Mouse (Mus musculus) liver, embryonic 16.5 days (tissue): ENCODE measurements around the gene Nek7. TPM values are rescaled to one million over a fixed set of nuclear protein-coding genes. Genes with fewer than 3 reads are reported as not detected.

Source experiments
- ATAC-seq: fragments of 200-750 bp; cut with Nextera tagmentation; 2 replicates; pipeline ENCODE4 v1.8.0; 2017; ENCODE audit warnings: low read depth, mild to moderate bottlenecking, moderate number of reproducible peaks, moderate library complexity
- H3K27ac ChIP-seq: fragments of 300-500 bp; sonication (generic); 2 replicates; pipeline ENCODE4 v1.5.1; 2014; ENCODE audit warnings: mild to moderate bottlenecking, low read length
- H3K27me3 ChIP-seq: fragments of 300-500 bp; sonication (generic); 2 replicates; pipeline ENCODE4 v1.6.1; 2014; ENCODE audit warnings: low read depth, low read length, mixed read lengths; ENCODE audit not compliant: control insufficient read depth, insufficient read depth
- H3K36me3 ChIP-seq: fragments of 300-500 bp; sonication (generic); 2 replicates; pipeline ENCODE4 v1.6.1; 2014; ENCODE audit warnings: mild to moderate bottlenecking; ENCODE audit not compliant: control insufficient read depth, insufficient read depth
- H3K4me1 ChIP-seq: fragments of 300-500 bp; sonication (generic); 2 replicates; pipeline ENCODE4 v1.6.1; 2014; ENCODE audit warnings: low read depth, low read length, mixed read lengths; ENCODE audit not compliant: control insufficient read depth
- H3K4me2 ChIP-seq: fragments of 300-500 bp; sonication (generic); 2 replicates; pipeline ENCODE4 v1.6.1; 2014; ENCODE audit warnings: low read depth, low read length, mixed read lengths
- H3K4me3 ChIP-seq: fragments of 300-500 bp; sonication (generic); 2 replicates; pipeline ENCODE4 v1.5.1; 2014; ENCODE audit warnings: low read depth, mild to moderate bottlenecking, low read length
- H3K9ac ChIP-seq: fragments of 300-500 bp; sonication (generic); 2 replicates; pipeline ENCODE4 v1.6.1; 2014; ENCODE audit warnings: low read depth, low read length
- H3K9me3 ChIP-seq: fragments of 300-500 bp; sonication (generic); replicated peaks from 2 replicates; pipeline ENCODE4 v1.6.1; 2016; ENCODE audit warnings: low read length; ENCODE audit not compliant: control insufficient read depth
- WGBS: fragments of 180-500 bp; shearing (Covaris S2); extraction: QIAGEN DNeasy Blood & Tissue Kit; methylation state at CpG from one replicate; pipeline ENCODE4 v1.1.7; 2014; ENCODE audit not compliant: insufficient replicate concordance; 5-methylcytosine and 5-hydroxymethylcytosine counted together
- polyA plus RNA-seq: library from polyadenylated mRNA; unstranded; fragments of >200 nt; fragmentation: Nextera tagmentation; extraction: Ambion mirVana; gene quantifications from 2 replicates; pipeline ENCODE4 v1.2.1, GENCODE M21; 2015

Nek7 gene
- polyA plus RNA-seq, 1 experiment from 2014 or later = 15.3 TPM

DNA sequence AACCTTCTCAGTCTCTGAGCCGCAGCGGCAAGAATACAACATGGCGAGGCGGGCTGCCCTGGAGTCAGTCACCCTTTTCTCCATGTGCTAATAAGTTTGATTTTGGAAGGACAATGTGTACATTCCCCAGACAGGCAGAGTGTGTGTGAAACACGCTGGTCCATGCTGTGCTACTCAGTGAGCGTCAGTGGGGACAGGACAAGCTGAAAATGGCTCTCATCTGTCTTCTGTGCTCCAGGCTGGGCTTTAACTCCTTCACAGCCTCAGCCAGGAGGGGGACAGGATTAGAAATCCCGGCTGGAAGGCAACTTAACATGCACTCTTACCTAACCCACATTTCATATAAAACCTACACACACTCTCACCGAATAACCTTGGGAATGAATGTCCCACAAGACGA is 120.5 kb downstream of the Nek7 start:
- no peak overlapping the region for H3K9ac ChIP-seq
- no peaks in the 10 kb centered on the region for H3K4me1 ChIP-seq
- H3K4me3 ChIP-seq = no peak overlapping the region
- H3K9me3 ChIP-seq = no peaks in the 10 kb centered on the region
- H3K27ac ChIP-seq = no peak overlapping the region
- H3K27me3 ChIP-seq = no peaks in the 10 kb centered on the region
- no peaks in the 10 kb centered on the region; the same call in none of the 2 replicates for H3K36me3 ChIP-seq
- no peak for ATAC-seq
- H3K4me2 ChIP-seq = no peak overlapping the region
- 77% methylated on average over 9 of the region's 9 CpGs for WGBS

DNA sequence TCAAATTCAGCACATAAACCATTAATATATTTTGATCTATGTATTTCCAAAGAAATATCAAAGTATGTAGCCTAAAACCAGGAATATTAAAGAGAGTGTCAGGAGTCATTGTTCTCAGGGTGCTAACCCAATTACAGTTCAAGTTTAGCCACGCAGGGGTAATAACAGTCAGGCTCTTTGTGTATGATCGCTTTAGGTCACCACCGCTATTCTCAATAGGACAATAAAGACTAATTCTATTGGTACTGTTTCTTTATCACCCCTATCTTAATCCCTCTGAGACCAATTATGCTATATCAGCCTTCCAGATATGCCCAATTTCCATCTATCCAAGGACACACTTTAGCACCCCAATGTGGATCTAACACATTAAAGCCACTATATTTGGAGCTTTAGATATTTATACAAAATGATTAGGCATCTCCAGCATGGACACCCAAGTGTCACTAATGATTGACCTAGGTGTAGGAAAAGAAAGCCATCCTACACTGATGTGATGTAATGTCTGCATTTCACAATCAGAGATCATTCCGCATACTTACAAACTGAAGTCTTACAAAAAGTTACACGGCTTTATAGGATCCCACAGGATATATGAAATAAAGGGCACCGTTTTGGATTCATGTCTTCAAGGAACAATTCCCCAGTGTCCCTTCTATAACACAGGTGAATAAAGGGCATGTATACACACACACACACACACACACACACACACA is 128.4 kb downstream of the Nek7 start:
- ATAC-seq = no peak
- WGBS = 83% methylated on average over 6 of the region's 6 CpGs

DNA sequence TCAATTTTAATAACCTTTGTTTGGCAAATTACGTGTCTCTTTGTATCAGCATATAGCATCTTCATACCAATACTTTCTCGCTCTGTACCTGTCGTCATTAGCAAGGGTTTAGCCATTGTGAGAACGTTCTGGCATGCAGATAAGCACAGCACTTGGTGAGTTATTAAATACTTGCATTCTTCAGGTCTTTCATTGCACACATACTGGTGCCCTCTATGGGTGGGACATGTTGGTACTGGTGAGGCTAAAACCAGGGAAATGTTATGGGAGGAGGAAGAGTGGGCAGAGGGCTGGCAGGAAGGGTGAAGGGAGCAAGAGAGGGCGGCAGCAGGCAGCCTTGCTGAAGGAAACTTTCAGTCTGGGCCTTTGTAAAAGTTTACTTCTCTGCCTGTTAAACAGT is 132.4 kb downstream of the Nek7 start:
- no peaks in the 10 kb centered on the region for H3K4me1 ChIP-seq
- H3K4me3 ChIP-seq = no peak overlapping the region
- H3K4me2 ChIP-seq = no peak overlapping the region
- WGBS = 68% methylated on average over 5 of the region's 5 CpGs
- no peaks in the 10 kb centered on the region for H3K9me3 ChIP-seq
- no peaks in the 10 kb centered on the region; the same call in none of the 2 replicates for H3K36me3 ChIP-seq
- ATAC-seq = no peak
- H3K9ac ChIP-seq = no peak overlapping the region
- H3K27ac ChIP-seq = no peak overlapping the region
- H3K27me3 ChIP-seq = no peaks in the 10 kb centered on the region

More for the DNA sequence above, 128.4 kb downstream of the Nek7 start:
- Histone ChIP-seq H3K9ac (no peak overlapping the region), H3K4me1 (no peaks in the 10 kb centered on the region), H3K4me2 (no peak overlapping the region), H3K9me3 (no peaks in the 10 kb centered on the region), H3K4me3 (no peak overlapping the region), H3K36me3 (no peaks in the 10 kb centered on the region; the same call in 1 of the 2 replicates), H3K27ac (no peak overlapping the region), H3K27me3 (no peaks in the 10 kb centered on the region)

GRCm38 (mm10) chr1:138480694-138481093 is 139.2 kb downstream of the Nek7 start:
- no peak overlapping the region for H3K4me2 ChIP-seq

DNA sequence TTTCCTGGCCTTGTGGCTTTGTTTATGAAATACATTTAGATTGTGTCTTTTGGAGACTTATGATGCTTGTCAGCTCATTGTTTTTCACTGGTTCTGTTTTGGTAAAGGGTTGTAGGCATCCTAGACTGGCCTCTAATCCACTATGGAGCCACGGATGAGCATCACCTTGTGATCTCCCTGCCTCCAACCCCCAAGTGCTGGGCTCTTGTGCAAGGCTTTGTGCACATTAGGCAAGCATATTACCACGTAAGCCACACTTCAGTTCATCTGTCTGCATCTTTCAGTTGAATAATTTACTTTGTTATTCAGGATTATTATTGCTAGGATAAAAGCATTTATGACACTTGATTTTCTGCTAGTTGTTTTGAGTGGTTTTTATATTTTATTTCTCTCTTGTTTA is 154.6 kb downstream of the Nek7 start:
- Histone ChIP-seq H3K4me2 (no peak overlapping the region), H3K4me1 (no peaks in the 10 kb centered on the region), H3K9me3 (no peaks in the 10 kb centered on the region), H3K36me3 (no peaks in the 10 kb centered on the region), H3K9ac (no peak overlapping the region), H3K4me3 (no peak overlapping the region), H3K27ac (no peak overlapping the region), H3K27me3 (no peaks in the 10 kb centered on the region)
- no peak for ATAC-seq
- 39% methylated on average over 2 of the region's 2 CpGs for WGBS

More at GRCm38 (mm10) chr1:138480694-138481093, 139.2 kb downstream of the Nek7 start:
- no peaks in the 10 kb centered on the region for H3K27me3 ChIP-seq
- ATAC-seq = no peak
- no peaks in the 10 kb centered on the region; the same call in 1 of the 2 replicates for H3K36me3 ChIP-seq
- H3K9me3 ChIP-seq = no peaks in the 10 kb centered on the region
- H3K9ac ChIP-seq = no peak overlapping the region
- H3K4me1 ChIP-seq = no peaks in the 10 kb centered on the region
- H3K27ac ChIP-seq = no peak overlapping the region
- no peak overlapping the region for H3K4me3 ChIP-seq
- WGBS = 54% methylated on average over 1 of the region's 1 CpGs

DNA sequence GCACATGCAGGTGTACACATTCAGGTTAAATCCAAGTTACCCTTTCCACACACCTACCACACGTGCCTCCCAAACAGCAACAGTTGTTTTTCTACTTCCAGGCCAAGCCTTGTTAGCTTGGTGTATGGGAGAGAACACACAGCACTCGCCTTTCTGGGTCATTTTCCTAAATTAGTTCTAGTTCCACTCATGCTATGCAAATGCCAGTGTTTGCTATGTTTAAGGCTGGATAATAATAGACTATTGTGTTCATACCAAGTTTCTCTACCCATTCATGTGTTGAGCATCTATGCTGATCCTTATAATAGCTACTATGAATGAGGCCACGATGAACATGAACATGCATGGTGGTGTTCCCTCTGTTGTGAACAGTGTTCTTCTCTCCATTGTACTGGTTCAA is 158.5 kb downstream of the Nek7 start:
- Histone ChIP-seq H3K9me3 (no peaks in the 10 kb centered on the region), H3K4me1 (no peaks in the 10 kb centered on the region), H3K27me3 (no peaks in the 10 kb centered on the region), H3K4me3 (no peak overlapping the region), H3K9ac (no peak overlapping the region), H3K4me2 (no peak overlapping the region), H3K27ac (no peak overlapping the region), H3K36me3 (no peaks in the 10 kb centered on the region)
- 57% methylated on average over 3 of the region's 3 CpGs for WGBS
- no peak for ATAC-seq

- WGBS = 40% methylated on average over 2 of the region's 2 CpGs
- no peak for ATAC-seq
These were observed 170.5 kb downstream of the Nek7 start for GRCm38 (mm10) chr1:138449476-138449851.

GRCm38 (mm10) chr1:138448635-138449475 is 171.1 kb downstream of the Nek7 start:
- ATAC-seq = no peak
- WGBS = 38% methylated on average over 15 of the region's 15 CpGs
- Histone ChIP-seq H3K9me3 (no peaks in the 10 kb centered on the region), H3K9ac (no peak overlapping the region), H3K27ac (no peak overlapping the region), H3K36me3 (no peaks in the 10 kb centered on the region), H3K4me1 (no peaks in the 10 kb centered on the region), H3K4me2 (no peak overlapping the region), H3K27me3 (no peaks in the 10 kb centered on the region), H3K4me3 (no peak overlapping the region)

More at GRCm38 (mm10) chr1:138449476-138449851, 170.5 kb downstream of the Nek7 start:
- Histone ChIP-seq H3K4me3 (no peak overlapping the region), H3K4me2 (no peak overlapping the region), H3K9ac (no peak overlapping the region), H3K9me3 (no peaks in the 10 kb centered on the region), H3K27me3 (no peaks in the 10 kb centered on the region), H3K27ac (no peak overlapping the region), H3K4me1 (no peaks in the 10 kb centered on the region), H3K36me3 (no peaks in the 10 kb centered on the region)

DNA sequence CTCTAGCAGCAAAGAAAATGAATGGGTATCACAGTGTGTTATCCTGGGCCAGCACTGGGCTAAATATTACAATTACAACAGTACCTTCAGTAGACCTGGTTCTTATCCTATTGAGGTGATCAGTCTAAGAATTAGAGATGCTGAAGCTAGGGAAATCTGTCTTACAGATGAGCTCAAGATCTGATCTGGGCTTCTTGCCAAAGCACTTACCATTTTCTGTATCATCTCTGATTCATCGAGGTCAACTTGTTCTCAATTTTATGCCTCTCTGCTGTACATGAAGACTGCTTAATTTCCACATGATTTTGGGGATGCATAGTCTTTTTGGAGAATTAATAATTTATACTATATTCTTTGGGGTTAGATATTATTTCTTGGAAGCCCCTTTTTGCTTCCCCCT is 173.1 kb downstream of the Nek7 start:
- no peak overlapping the region for H3K4me2 ChIP-seq
- H3K4me1 ChIP-seq = no peaks in the 10 kb centered on the region
- H3K4me3 ChIP-seq = no peak overlapping the region
- 73% methylated on average over 1 of the region's 1 CpGs for WGBS
- no peak for ATAC-seq
- H3K9ac ChIP-seq = no peak overlapping the region
- no peak overlapping the region for H3K27ac ChIP-seq
- no peaks in the 10 kb centered on the region for H3K9me3 ChIP-seq
- H3K27me3 ChIP-seq = no peaks in the 10 kb centered on the region
- no peaks in the 10 kb centered on the region for H3K36me3 ChIP-seq
